Mouse (Mus musculus) embryonic stem cell, embryonic (primary cell): ENCODE results near the gene Prune2.

ENCODE experiments used
- CTCF ChIA-PET, 4 experiments: fragments of 300-600 bp in 2 of 4; fragments of 350-600 bp in 2 of 4; sonication (Branson Sonifier 250); formaldehyde crosslinking; loops; one replicate each; lab custom pipeline; 2022; ENCODE audit warnings: inconsistent platforms in 2 of 4; lab: Charles Lee
- POLR2A ChIA-PET, 4 experiments: fragments of 300-600 bp in 2 of 4; fragments of 350-600 bp in 2 of 4; sonication (Branson Sonifier 250); formaldehyde crosslinking; loops; one replicate each; lab custom pipeline; 2022; ENCODE audit warnings: antibody characterized with exemption in 4 of 4, inconsistent platforms in 1 of 4; lab: Charles Lee

The Prune2 gene

GRCm38 (mm10) chr19:17078643-17079316 is 122.9 kb downstream of the Prune2 start:
- CTCF ChIA-PET: no interaction called here
- POLR2A ChIA-PET: no interaction called here

- ChIA-PET CTCF (no interaction called here), POLR2A (no interaction called here)
Measured at GRCm38 (mm10) chr19:17081382-17081781, 125.5 kb downstream of the Prune2 start.

GRCm38 (mm10) chr19:17094067-17094466 is 138.1 kb downstream of the Prune2 start:
- POLR2A ChIA-PET: no interaction called here
- CTCF ChIA-PET: no interaction called here

GRCm38 (mm10) chr19:17096338-17096737 is 140.4 kb downstream of the Prune2 start:
- CTCF ChIA-PET: no interaction called here
- POLR2A ChIA-PET: no interaction called here

- CTCF ChIA-PET: no interaction called here
- POLR2A ChIA-PET: interaction anchor here in 1 of 4 experiments (1.0 kb wide), 1 partner anchor 369 kb away, joined by 3 read pairs; no protein-coding TSS in a partner anchor
Measured at GRCm38 (mm10) chr19:17097210-17097609, 141.3 kb downstream of the Prune2 start.

GRCm38 (mm10) chr19:17108782-17109181 is 152.9 kb downstream of the Prune2 start:
- ChIA-PET POLR2A (no interaction called here), CTCF (interaction anchor here in 2 of 4 experiments (0.6 to 0.9 kb wide), 2 partner anchors 78 to 307 kb away, joined by 3 to 4 read pairs; no protein-coding TSS in a partner anchor)

GRCm38 (mm10) chr19:17124034-17124735 is 168.3 kb downstream of the Prune2 start:
- POLR2A ChIA-PET: interaction anchor here in 3 of 4 experiments (0.6 to 2.2 kb wide), 11 partner anchors 14 to 264 kb away, joined by 3 to 10 read pairs (median 4); no protein-coding TSS in a partner anchor
- CTCF ChIA-PET: interaction anchor here (0.6 to 5.5 kb wide), 40 partner anchors 11 to 1207 kb away, joined by 3 to 92 read pairs (median 4); no protein-coding TSS in a partner anchor

GRCm38 (mm10) chr19:17125380-17125779 is 169.5 kb downstream of the Prune2 start:
- ChIA-PET CTCF (interaction anchor here in 3 of 4 experiments (0.7 to 5.5 kb wide), 9 partner anchors 26 to 298 kb away, joined by 3 to 92 read pairs (median 5); no protein-coding TSS in a partner anchor), POLR2A (interaction anchor here in 2 of 4 experiments (1.1 to 2.2 kb wide), 2 partner anchors 263 kb away, joined by 3 to 7 read pairs; no protein-coding TSS in a partner anchor)

- ChIA-PET POLR2A (interaction anchor here in 1 of 4 experiments (0.6 to 1.4 kb wide), 3 partner anchors 21 to 170 kb away, joined by 3 to 4 read pairs (median 3); no protein-coding TSS in a partner anchor), CTCF (interaction anchor here in 2 of 4 experiments (0.8 to 1.9 kb wide), 2 partner anchors 234 to 443 kb away, joined by 3 to 7 read pairs; no protein-coding TSS in a partner anchor)
Measured at GRCm38 (mm10) chr19:17130544-17130943, 174.6 kb downstream of the Prune2 start.

GRCm38 (mm10) chr19:17136677-17137460 is 181.0 kb downstream of the Prune2 start:
- POLR2A ChIA-PET: interaction anchor here in 3 of 4 experiments (0.6 to 7.3 kb wide), 15 partner anchors 9 to 257 kb away, joined by 3 to 108 read pairs (median 4); partner anchors contain the start of gene Rfk (in 2 of the 3)
- CTCF ChIA-PET: interaction anchor here in 1 of 4 experiments (1.1 kb wide), 1 partner anchor 12 kb away, joined by 3 read pairs; no protein-coding TSS in a partner anchor

GRCm38 (mm10) chr19:17137656-17138055 is 181.7 kb downstream of the Prune2 start:
- ChIA-PET CTCF (interaction anchor here in 2 of 4 experiments (0.6 to 1.1 kb wide), 4 partner anchors 15 to 1701 kb away, joined by 3 to 6 read pairs (median 4); no protein-coding TSS in a partner anchor), POLR2A (interaction anchor here in 3 of 4 experiments (0.6 to 7.3 kb wide), 17 partner anchors 9 to 303 kb away, joined by 3 to 108 read pairs (median 5); partner anchors contain the start of gene Rfk (in 3 of the 3))

GRCm38 (mm10) chr19:17138144-17138915 is 182.4 kb downstream of the Prune2 start:
- POLR2A ChIA-PET: interaction anchor here (0.6 to 7.3 kb wide), 20 partner anchors 10 to 303 kb away, joined by 3 to 108 read pairs (median 5); partner anchors contain the start of gene Rfk (in 3 of the 4)

GRCm38 (mm10) chr19:17140016-17140914 is 184.3 kb downstream of the Prune2 start:
- CTCF ChIA-PET: no interaction called here
- POLR2A ChIA-PET: interaction anchor here in 3 of 4 experiments (0.7 to 7.3 kb wide), 8 partner anchors 8 to 260 kb away, joined by 3 to 108 read pairs (median 4); no protein-coding TSS in a partner anchor

More at GRCm38 (mm10) chr19:17138144-17138915, 182.4 kb downstream of the Prune2 start:
- CTCF ChIA-PET: interaction anchor here in 2 of 4 experiments (0.6 to 1.2 kb wide), 5 partner anchors 14 to 1701 kb away, joined by 3 to 6 read pairs (median 5); no protein-coding TSS in a partner anchor

GRCm38 (mm10) chr19:17143245-17143644 is 187.3 kb downstream of the Prune2 start:
- CTCF ChIA-PET: no interaction called here
- POLR2A ChIA-PET: interaction anchor here in 1 of 4 experiments (1.9 kb wide), 1 partner anchor 9 kb away, joined by 5 read pairs; no protein-coding TSS in a partner anchor

- ChIA-PET POLR2A (interaction anchor here in 2 of 4 experiments (1.0 to 1.9 kb wide), 2 partner anchors 8 to 12 kb away, joined by 4 to 5 read pairs; no protein-coding TSS in a partner anchor), CTCF (interaction anchor here in 1 of 4 experiments (1.1 kb wide), 1 partner anchor 221 kb away, joined by 3 read pairs; no protein-coding TSS in a partner anchor)
Measured at GRCm38 (mm10) chr19:17144205-17144604, 188.3 kb downstream of the Prune2 start.

- ChIA-PET CTCF (interaction anchor here in 1 of 4 experiments (2.5 kb wide), 1 partner anchor 215 kb away, joined by 9 read pairs; no protein-coding TSS in a partner anchor), POLR2A (no interaction called here)
Measured at GRCm38 (mm10) chr19:17150064-17150463, 194.1 kb downstream of the Prune2 start.
